Mouse (Mus musculus): ENCODE measurements around the gene Tmem131. TPM values are rescaled to one million over a fixed set of nuclear protein-coding genes. Genes with fewer than 3 reads are reported as not detected.

Gene Tmem131
- polyA plus RNA-seq, 1 experiment, result 18.8 TPM

GRCm38 (mm10) chr1:36814271-36814903 lies 129.1 kb downstream of the Tmem131 start:
- TF ChIP-seq POLR2A (IDR thresholded peaks at IDR 0.05; ENCODE audit: control insufficient read depth, low read depth, low read length) (no peak), CTCF (IDR thresholded peaks at IDR 0.05; ENCODE audit: control insufficient read depth, insufficient read depth, insufficient replicate concordance, low read depth, low read length) (no peak)
- H3K27me3 ChIP-seq (ENCODE audit: control insufficient read depth, insufficient read depth, low read length), result no peaks in the 10 kb centered on the region
- H3K27ac ChIP-seq (ENCODE audit: control insufficient read depth, insufficient read depth, low read depth, low read length), result no peak overlapping the region
- H3K4me3 ChIP-seq (ENCODE audit: control insufficient read depth, low read depth, low read length), result no peak overlapping the region
- H3K36me3 ChIP-seq (ENCODE audit: control insufficient read depth, insufficient read depth, low read length), result no peaks in the 10 kb centered on the region; the same call in 1 of the 2 replicates
- H3K4me1 ChIP-seq (ENCODE audit: control insufficient read depth, insufficient read depth, low read length), result no peaks in the 10 kb centered on the region

- H3K27me3 ChIP-seq (ENCODE audit: control insufficient read depth, insufficient read depth, low read length), result no peaks in the 10 kb centered on the region
- no peak overlapping the region; the same call in 1 of the 2 replicates for H3K27ac ChIP-seq (ENCODE audit: control insufficient read depth, insufficient read depth, low read depth, low read length)
- no peaks in the 10 kb centered on the region for H3K4me1 ChIP-seq (ENCODE audit: control insufficient read depth, insufficient read depth, low read length)
- H3K36me3 ChIP-seq (ENCODE audit: control insufficient read depth, insufficient read depth, low read length), result peaks cover 3% of the 10 kb centered on the region
- H3K4me3 ChIP-seq (ENCODE audit: control insufficient read depth, low read depth, low read length), result no peak overlapping the region
- TF ChIP-seq CTCF (IDR thresholded peaks at IDR 0.05; ENCODE audit: control insufficient read depth, insufficient read depth, insufficient replicate concordance, low read depth, low read length) (no peak), POLR2A (IDR thresholded peaks at IDR 0.05; ENCODE audit: control insufficient read depth, low read depth, low read length) (no peak)
Measured at GRCm38 (mm10) chr1:36813415-36813814, 130.1 kb downstream of the Tmem131 start.

GRCm38 (mm10) chr1:36811806-36812205 lies 131.7 kb downstream of the Tmem131 start:
- Histone ChIP-seq H3K27me3 (ENCODE audit: control insufficient read depth, insufficient read depth, low read length) (no peaks in the 10 kb centered on the region), H3K4me3 (ENCODE audit: control insufficient read depth, low read depth, low read length) (no peak overlapping the region), H3K27ac (ENCODE audit: control insufficient read depth, insufficient read depth, low read depth, low read length) (no peak overlapping the region), H3K4me1 (ENCODE audit: control insufficient read depth, insufficient read depth, low read length) (no peaks in the 10 kb centered on the region), H3K36me3 (ENCODE audit: control insufficient read depth, insufficient read depth, low read length) (peaks cover 3% of the 10 kb centered on the region)
- TF ChIP-seq CTCF (IDR thresholded peaks at IDR 0.05; ENCODE audit: control insufficient read depth, insufficient read depth, insufficient replicate concordance, low read depth, low read length), result no peak
- no peak for TF ChIP-seq POLR2A (IDR thresholded peaks at IDR 0.05; ENCODE audit: control insufficient read depth, low read depth, low read length)

- Histone ChIP-seq H3K4me3 (ENCODE audit: control insufficient read depth, low read depth, low read length) (no peak overlapping the region), H3K36me3 (ENCODE audit: control insufficient read depth, insufficient read depth, low read length) (peaks cover 7% of the 10 kb centered on the region), H3K4me1 (ENCODE audit: control insufficient read depth, insufficient read depth, low read length) (no peaks in the 10 kb centered on the region), H3K27ac (ENCODE audit: control insufficient read depth, insufficient read depth, low read depth, low read length) (no peak overlapping the region), H3K27me3 (ENCODE audit: control insufficient read depth, insufficient read depth, low read length) (no peaks in the 10 kb centered on the region)
- TF ChIP-seq POLR2A (IDR thresholded peaks at IDR 0.05; ENCODE audit: control insufficient read depth, low read depth, low read length), result no peak
- no peak for TF ChIP-seq CTCF (IDR thresholded peaks at IDR 0.05; ENCODE audit: control insufficient read depth, insufficient read depth, insufficient replicate concordance, low read depth, low read length)
Measured at GRCm38 (mm10) chr1:36807782-36808565, 135.5 kb downstream of the Tmem131 start.

GRCm38 (mm10) chr1:36807086-36807485 lies 136.4 kb downstream of the Tmem131 start:
- TF ChIP-seq POLR2A (IDR thresholded peaks at IDR 0.05; ENCODE audit: control insufficient read depth, low read depth, low read length), result no peak
- TF ChIP-seq CTCF (IDR thresholded peaks at IDR 0.05; ENCODE audit: control insufficient read depth, insufficient read depth, insufficient replicate concordance, low read depth, low read length), result no peak
- Histone ChIP-seq H3K27ac (ENCODE audit: control insufficient read depth, insufficient read depth, low read depth, low read length) (no peak overlapping the region), H3K36me3 (ENCODE audit: control insufficient read depth, insufficient read depth, low read length) (peaks cover 7% of the 10 kb centered on the region), H3K27me3 (ENCODE audit: control insufficient read depth, insufficient read depth, low read length) (no peaks in the 10 kb centered on the region), H3K4me3 (ENCODE audit: control insufficient read depth, low read depth, low read length) (no peak overlapping the region), H3K4me1 (ENCODE audit: control insufficient read depth, insufficient read depth, low read length) (no peaks in the 10 kb centered on the region)

- Histone ChIP-seq H3K4me3 (ENCODE audit: control insufficient read depth, low read depth, low read length) (no peak overlapping the region), H3K27me3 (ENCODE audit: control insufficient read depth, insufficient read depth, low read length) (no peaks in the 10 kb centered on the region), H3K4me1 (ENCODE audit: control insufficient read depth, insufficient read depth, low read length) (no peaks in the 10 kb centered on the region), H3K27ac (ENCODE audit: control insufficient read depth, insufficient read depth, low read depth, low read length) (no peak overlapping the region), H3K36me3 (ENCODE audit: control insufficient read depth, insufficient read depth, low read length) (peaks cover 8% of the 10 kb centered on the region)
- no peak for TF ChIP-seq POLR2A (IDR thresholded peaks at IDR 0.05; ENCODE audit: control insufficient read depth, low read depth, low read length)
- no peak for TF ChIP-seq CTCF (IDR thresholded peaks at IDR 0.05; ENCODE audit: control insufficient read depth, insufficient read depth, insufficient replicate concordance, low read depth, low read length)
Measured at GRCm38 (mm10) chr1:36806181-36806905, 137.1 kb downstream of the Tmem131 start.

GRCm38 (mm10) chr1:36804833-36805232 lies 138.6 kb downstream of the Tmem131 start:
- TF ChIP-seq CTCF (IDR thresholded peaks at IDR 0.05; ENCODE audit: control insufficient read depth, insufficient read depth, insufficient replicate concordance, low read depth, low read length) (no peak), POLR2A (IDR thresholded peaks at IDR 0.05; ENCODE audit: control insufficient read depth, low read depth, low read length) (no peak)
- no peak overlapping the region for H3K4me3 ChIP-seq (ENCODE audit: control insufficient read depth, low read depth, low read length)
- no peaks in the 10 kb centered on the region for H3K27me3 ChIP-seq (ENCODE audit: control insufficient read depth, insufficient read depth, low read length)
- peaks cover 10% of the 10 kb centered on the region for H3K36me3 ChIP-seq (ENCODE audit: control insufficient read depth, insufficient read depth, low read length)
- no peaks in the 10 kb centered on the region for H3K4me1 ChIP-seq (ENCODE audit: control insufficient read depth, insufficient read depth, low read length)
- H3K27ac ChIP-seq (ENCODE audit: control insufficient read depth, insufficient read depth, low read depth, low read length), result no peak overlapping the region
